Mouse (Mus musculus): ENCODE measurements around the gene Papln.

- TF ChIP-seq CTCF (IDR thresholded peaks at IDR 0.05; ENCODE audit: low read depth) (no peak), EP300 (optimal IDR thresholded peaks at IDR 0.05) (no peak)
Measured at GRCm38 (mm10) chr12:83760201-83760600, 3.2 kb upstream of the Papln start.

Data from stomach, postnatal 0 days (tissue).